Mouse (Mus musculus): ENCODE results near the gene Elobl.

GRCm38 (mm10) chr11:89012241-89012640 lies 45.5 kb upstream of the Elobl start:
- no peak for TF ChIP-seq CTCF (IDR thresholded peaks at IDR 0.05; ENCODE audit: control insufficient read depth, insufficient read depth, insufficient read length)
- no peak for TF ChIP-seq FOSL1 (IDR thresholded peaks at IDR 0.05; ENCODE audit: insufficient read depth, low read length, poor library complexity, severe bottlenecking)
